Mouse (Mus musculus) midbrain, embryonic 11.5 days (tissue): ENCODE results near the gene Syce1. TPM values are rescaled to one million over a fixed set of nuclear protein-coding genes. Genes with fewer than 3 reads are reported as not detected.

Experiments used
- ATAC-seq: fragments of 200-750 bp; cut with Nextera tagmentation; 2 replicates; pipeline ENCODE4 v1.8.0; 2017; ENCODE audit warnings: moderate TSS enrichment, moderate library complexity; ENCODE audit not compliant: low FRiP score
- DNase-seq: peaks from one replicate; pipeline ENCODE4 v3.0.0; 2015; ENCODE audit warnings: low spot score; ENCODE audit errors: missing footprints
- H3K27ac ChIP-seq: fragments of 300-500 bp; sonication (generic); 2 replicates; pipeline ENCODE4 v1.5.1; 2014; ENCODE audit warnings: low read depth, low read length
- H3K27me3 ChIP-seq: fragments of 300-500 bp; sonication (generic); 2 replicates; pipeline ENCODE4 v1.6.1; 2014; ENCODE audit warnings: mild to moderate bottlenecking, low read length, moderate library complexity, mixed read lengths; ENCODE audit not compliant: control insufficient read depth, insufficient read depth
- H3K36me3 ChIP-seq: fragments of 300-500 bp; sonication (generic); 2 replicates; pipeline ENCODE4 v1.6.1; 2014; ENCODE audit warnings: mild to moderate bottlenecking, low read length, moderate library complexity, mixed read lengths; ENCODE audit not compliant: control insufficient read depth, insufficient read depth
- H3K4me1 ChIP-seq: fragments of 300-500 bp; sonication (generic); 2 replicates; pipeline ENCODE4 v1.6.1; 2014; ENCODE audit warnings: low read length; ENCODE audit not compliant: control insufficient read depth, insufficient read depth
- H3K4me2 ChIP-seq: fragments of 300-500 bp; sonication (generic); 2 replicates; pipeline ENCODE4 v1.6.1; 2014; ENCODE audit warnings: mild to moderate bottlenecking, moderate library complexity
- H3K4me3 ChIP-seq: fragments of 300-500 bp; sonication (generic); 2 replicates; pipeline ENCODE4 v1.5.1; 2014; ENCODE audit warnings: low read depth, low read length
- H3K9ac ChIP-seq: fragments of 300-500 bp; sonication (generic); 2 replicates; pipeline ENCODE4 v1.6.1; 2014; ENCODE audit warnings: low read length
- H3K9me3 ChIP-seq: fragments of 300-500 bp; sonication (generic); 2 replicates; pipeline ENCODE4 v1.6.1; 2016; ENCODE audit warnings: low read length; ENCODE audit not compliant: control insufficient read depth
- WGBS: fragments of 180-500 bp; shearing (Covaris S2); extraction: QIAGEN DNeasy Blood & Tissue Kit; methylation state at CpG from one replicate; pipeline ENCODE4 v1.1.7; 2014; 5-methylcytosine and 5-hydroxymethylcytosine counted together
- polyA plus RNA-seq: library from polyadenylated mRNA; unstranded; fragments of >200 nt; fragmentation: Nextera tagmentation; extraction: Ambion mirVana; gene quantifications from 2 replicates; pipeline ENCODE4 v1.2.1, GENCODE M21; 2014

The Syce1 gene
- 0.12 TPM in 1 of 2 replicates, not detected in the other for polyA plus RNA-seq

DNA sequence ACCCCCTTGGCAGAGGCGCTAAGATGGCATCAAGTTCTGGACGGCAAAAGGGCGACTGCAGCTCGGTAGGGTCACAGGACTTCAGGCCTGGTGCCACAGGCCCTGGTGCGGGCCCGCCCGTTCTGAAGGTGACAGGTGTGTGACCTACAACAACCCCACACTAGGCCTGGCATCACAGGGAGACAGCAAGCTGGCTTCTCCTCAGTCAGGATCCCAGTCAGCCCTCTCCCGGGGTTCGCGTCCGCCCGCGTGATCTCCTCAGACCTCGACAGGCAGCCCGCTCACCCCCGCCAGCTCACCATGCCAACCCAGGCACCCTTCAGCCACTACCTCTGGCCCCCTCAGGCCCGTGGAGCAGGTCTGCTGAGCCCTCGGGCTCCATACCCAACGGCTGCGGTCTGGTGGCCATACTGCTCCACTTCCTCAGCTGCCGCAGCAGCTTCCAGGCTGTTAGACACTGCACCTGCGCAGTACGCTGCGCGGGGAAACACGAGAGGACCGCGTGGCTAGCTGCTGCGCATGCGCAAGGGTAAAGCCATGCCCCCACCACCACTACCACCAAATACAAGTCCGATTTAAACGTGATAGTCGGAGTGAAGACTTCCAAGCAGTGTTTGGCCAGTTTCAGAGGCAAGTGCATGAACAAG lies at the start of gene Syce1:
Syce1 (minus strand) TSS at position 447 of the 647 bp plus-strand sequence.
- no peak within 1 kb of the TSS for H3K4me2 ChIP-seq
- no peaks in the 10 kb centered on the region for H3K36me3 ChIP-seq
- no peaks in the 10 kb centered on the region for H3K9me3 ChIP-seq
- ATAC-seq, result 0 out of 2 replicates have a peak, but pooled peaks have one; percentile 33
- no peaks in the 10 kb centered on the region for H3K27me3 ChIP-seq
- peak; percentile 53 for DNase-seq
- H3K9ac ChIP-seq, result no peak within 1 kb of the TSS
- no peak within 1 kb of the TSS for H3K27ac ChIP-seq
- H3K4me3 ChIP-seq, result no peak within 1 kb of the TSS
- 87% methylated on average over 33 of the region's 33 CpGs for whole genome bisulfite sequencing
- H3K4me1 ChIP-seq, result no peaks in the 10 kb centered on the region

DNA sequence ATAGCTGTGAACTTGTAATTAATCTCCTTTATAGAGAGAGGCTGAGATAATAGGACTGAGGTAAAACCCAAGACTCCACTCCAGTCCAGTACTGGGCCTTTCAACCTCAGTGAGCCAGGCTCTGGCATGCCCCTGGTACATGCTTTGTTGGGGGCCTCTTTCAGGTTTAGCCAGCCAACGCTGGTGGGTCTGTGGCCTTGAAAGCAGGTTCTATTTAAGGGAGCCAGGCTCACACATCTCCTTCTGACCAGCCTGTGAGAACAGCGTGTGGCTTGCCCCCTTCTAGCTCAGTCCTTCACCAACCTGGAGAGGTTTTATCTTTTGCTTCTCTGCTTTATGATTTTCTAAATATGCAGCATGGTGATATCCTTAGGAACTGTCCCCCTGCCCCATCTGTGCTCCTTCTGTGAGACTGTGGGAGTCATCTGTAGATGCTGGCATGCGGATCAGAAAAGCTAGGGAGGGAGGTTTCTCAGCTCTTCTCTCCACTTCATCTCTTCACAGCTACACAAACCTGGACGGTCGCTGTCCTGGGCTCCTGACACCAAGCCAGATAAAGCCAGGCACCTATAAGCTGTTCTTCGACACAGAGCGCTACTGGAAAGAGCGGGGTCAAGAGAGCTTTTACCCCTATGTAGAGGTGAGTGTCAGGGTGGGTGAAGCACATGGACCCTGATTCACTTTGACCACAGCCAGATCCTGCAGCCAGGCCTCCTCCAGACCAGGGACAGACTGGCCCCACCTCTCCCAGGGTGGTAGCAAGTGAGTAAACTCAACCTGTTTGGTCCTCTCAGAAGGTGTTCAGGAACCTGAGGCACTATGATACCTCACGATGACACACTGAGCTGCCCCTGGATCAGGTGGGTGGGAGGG lies 48.8 kb upstream of the Syce1 start:
- no peak overlapping the region for H3K9ac ChIP-seq
- no peak overlapping the region for H3K4me3 ChIP-seq
- no peaks in the 10 kb centered on the region for H3K36me3 ChIP-seq
- WGBS, result 84% methylated on average over 9 of the region's 9 CpGs
- H3K4me1 ChIP-seq, result no peaks in the 10 kb centered on the region
- no peaks in the 10 kb centered on the region for H3K27me3 ChIP-seq
- H3K27ac ChIP-seq, result no peak overlapping the region
- H3K4me2 ChIP-seq, result no peak overlapping the region
- H3K9me3 ChIP-seq, result no peaks in the 10 kb centered on the region
- DNase-seq (no peak), ATAC-seq (no peak)

DNA sequence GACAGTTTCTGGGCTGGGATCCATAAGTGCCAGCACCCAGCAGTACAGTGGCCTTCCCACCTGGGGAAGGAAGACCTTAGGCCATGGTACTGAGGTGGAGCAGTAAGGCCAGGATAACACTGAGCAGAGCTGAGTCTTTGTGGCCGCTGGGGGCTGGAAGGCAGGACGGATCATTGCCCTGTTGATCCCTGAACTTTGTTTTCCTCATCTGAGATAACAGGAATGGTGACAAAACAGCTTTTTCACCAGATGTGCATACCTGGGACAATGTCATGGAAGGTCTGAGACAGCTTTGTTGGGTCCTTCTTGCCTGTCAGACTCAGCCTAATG lies 48.1 kb upstream of the Syce1 start:
- Histone ChIP-seq H3K4me3 (no peak overlapping the region), H3K4me2 (no peak overlapping the region), H3K27me3 (no peaks in the 10 kb centered on the region), H3K27ac (no peak overlapping the region), H3K4me1 (no peaks in the 10 kb centered on the region), H3K36me3 (no peaks in the 10 kb centered on the region), H3K9ac (no peak overlapping the region), H3K9me3 (no peaks in the 10 kb centered on the region)
- whole genome bisulfite sequencing, result 73% methylated on average over 2 of the region's 2 CpGs
- DNase-seq, result no peak
- ATAC-seq, result no peak

DNA sequence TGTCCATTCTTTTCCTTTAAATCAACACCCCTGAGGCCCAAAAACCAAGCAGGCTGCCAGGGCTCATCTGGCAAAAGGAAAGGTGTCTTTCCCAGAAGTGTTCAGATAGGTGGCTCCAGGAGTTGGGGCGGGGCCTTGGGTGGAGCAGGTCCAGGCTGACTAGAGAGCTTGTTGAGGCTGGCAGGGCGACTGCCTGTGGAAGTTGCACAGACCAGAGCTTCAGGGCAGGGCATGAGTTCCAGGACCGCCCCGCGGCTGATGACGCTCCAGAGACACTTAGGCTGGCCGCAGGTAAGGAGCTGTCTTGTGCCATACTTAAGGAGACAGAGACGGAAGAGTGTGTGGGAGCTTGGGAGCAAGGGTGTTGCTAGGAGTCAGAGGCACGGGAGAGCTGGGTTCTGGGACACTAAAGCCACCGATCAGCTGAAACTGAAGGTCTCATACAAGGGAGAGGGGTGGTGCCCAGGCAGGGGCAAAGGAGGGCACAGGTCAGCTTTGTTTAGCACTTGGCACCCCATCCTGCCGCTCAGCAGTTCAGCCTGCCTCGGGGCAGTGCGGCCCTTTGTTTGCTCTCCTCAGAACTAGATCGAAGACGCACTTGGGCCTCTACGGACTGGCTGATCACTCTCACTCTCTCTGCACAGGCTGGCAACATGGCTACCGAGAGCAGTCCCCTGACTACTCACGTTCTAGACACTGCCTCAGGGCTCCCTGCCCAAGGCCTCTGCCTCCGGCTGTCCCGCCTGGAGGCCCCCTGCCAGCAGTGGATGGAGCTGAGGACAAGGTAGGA lies 47.5 kb upstream of the Syce1 start, which contains the start of gene Urah:
Urah (plus strand) TSS at position 51 of the 790 bp plus-strand sequence.
- WGBS, result 43% methylated on average over 20 of the region's 20 CpGs
- no peak for ATAC-seq

DNA sequence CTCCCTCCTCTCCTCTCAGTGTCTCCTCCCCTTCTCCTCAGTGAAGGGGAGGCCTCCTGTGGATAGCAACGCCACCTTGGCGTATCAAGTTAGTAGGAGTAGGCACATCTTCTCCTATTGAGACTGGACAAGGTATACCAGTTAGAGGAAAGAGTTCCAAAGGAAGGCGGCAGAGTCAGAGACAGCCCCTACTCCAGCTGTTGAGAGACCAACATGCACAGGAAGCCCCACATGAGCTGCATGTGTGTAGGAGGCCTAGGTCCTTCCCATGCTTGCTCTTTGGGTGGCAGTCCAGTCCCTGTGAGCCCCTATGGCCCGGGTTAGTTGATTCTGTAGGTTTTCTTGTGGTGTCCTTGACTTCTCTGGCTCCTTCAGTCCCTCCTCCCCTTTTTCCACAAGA lies 45.7 kb upstream of the Syce1 start:
- Histone ChIP-seq H3K27me3 (no peaks in the 10 kb centered on the region), H3K27ac (no peak overlapping the region), H3K4me2 (no peak overlapping the region), H3K9me3 (no peaks in the 10 kb centered on the region), H3K4me1 (no peaks in the 10 kb centered on the region), H3K9ac (no peak overlapping the region), H3K4me3 (no peak overlapping the region), H3K36me3 (no peaks in the 10 kb centered on the region)
- 74% methylated on average over 4 of the region's 4 CpGs for WGBS
- no peak for ATAC-seq
- peak; percentile 47 for DNase-seq

More for the DNA sequence above, 47.5 kb upstream of the Syce1 start, which contains the start of gene Urah:
- no peak for DNase-seq
- H3K27me3 ChIP-seq, result no peaks in the 10 kb centered on the region
- H3K4me2 ChIP-seq, result no peak within 1 kb of the TSS
- no peaks in the 10 kb centered on the region for H3K9me3 ChIP-seq
- no peaks in the 10 kb centered on the region for H3K4me1 ChIP-seq
- H3K27ac ChIP-seq, result no peak within 1 kb of the TSS
- no peaks in the 10 kb centered on the region for H3K36me3 ChIP-seq
- H3K4me3 ChIP-seq, result no peak within 1 kb of the TSS
- H3K9ac ChIP-seq, result no peak within 1 kb of the TSS

DNA sequence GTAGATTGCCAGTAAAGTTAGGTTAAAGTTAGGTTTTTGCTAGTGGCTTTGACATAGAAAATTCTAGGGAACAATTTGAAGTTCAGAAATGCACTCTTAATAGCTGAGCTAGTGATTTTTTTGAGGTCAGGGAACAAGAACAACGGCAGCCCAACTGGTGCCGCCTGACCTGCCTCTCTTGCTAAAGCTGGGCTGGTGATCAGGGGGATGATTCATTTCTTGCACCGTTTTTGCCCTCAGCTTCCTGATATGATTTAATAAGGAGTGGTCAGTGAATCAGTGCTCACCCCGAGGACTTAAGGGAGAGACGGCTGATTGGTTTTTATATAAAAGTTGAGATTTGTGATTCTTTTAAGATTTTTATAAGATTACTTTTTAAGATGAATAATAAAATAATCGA lies 43.8 kb upstream of the Syce1 start:
- DNase-seq (peak; percentile 8), ATAC-seq (no peak)
- H3K9ac ChIP-seq, result no peak overlapping the region
- no peaks in the 10 kb centered on the region for H3K36me3 ChIP-seq
- WGBS, result 74% methylated on average over 6 of the region's 6 CpGs
- H3K27me3 ChIP-seq, result no peaks in the 10 kb centered on the region
- H3K4me3 ChIP-seq, result no peak overlapping the region
- H3K27ac ChIP-seq, result no peak overlapping the region
- H3K4me1 ChIP-seq, result no peaks in the 10 kb centered on the region
- no peaks in the 10 kb centered on the region for H3K9me3 ChIP-seq
- no peak overlapping the region for H3K4me2 ChIP-seq

DNA sequence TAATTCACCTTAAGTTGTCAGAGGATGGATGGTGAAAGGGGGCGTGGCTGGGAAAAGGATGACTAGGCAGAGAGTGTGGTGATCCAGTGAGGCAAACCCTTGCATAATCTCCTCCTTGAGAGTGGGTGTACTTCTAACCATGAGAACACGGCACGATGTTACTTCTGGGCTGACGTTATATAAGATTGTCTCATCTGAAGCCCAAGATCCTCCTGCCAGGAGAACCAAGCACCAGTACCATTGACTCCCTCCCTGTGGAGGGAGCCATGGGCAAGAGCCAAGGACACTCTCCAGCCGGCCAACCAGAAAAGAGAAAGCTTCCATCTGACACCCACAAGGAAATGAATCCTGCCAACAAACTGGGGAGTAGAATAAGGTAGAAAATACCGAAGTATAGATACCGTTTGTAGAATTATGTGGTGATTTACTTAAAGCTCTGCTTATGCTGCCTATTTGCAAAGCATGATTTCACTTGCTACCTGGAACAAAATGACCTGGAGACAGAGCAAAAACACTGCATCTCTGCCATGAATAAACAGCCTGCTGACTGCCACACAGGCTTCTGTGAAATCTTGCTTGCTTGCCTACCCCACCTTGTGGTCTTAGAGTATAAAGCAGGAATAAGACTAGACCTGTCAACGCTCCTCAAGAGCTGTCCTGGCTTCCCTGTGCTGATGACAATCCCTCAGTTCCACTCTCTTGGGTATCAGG lies 40.7 kb upstream of the Syce1 start:
- H3K4me3 ChIP-seq, result no peak overlapping the region
- H3K27me3 ChIP-seq, result no peaks in the 10 kb centered on the region
- no peaks in the 10 kb centered on the region for H3K4me1 ChIP-seq
- no peaks in the 10 kb centered on the region for H3K36me3 ChIP-seq
- H3K9ac ChIP-seq, result no peak overlapping the region
- H3K27ac ChIP-seq, result no peak overlapping the region
- WGBS, result 40% methylated on average over 8 of the region's 8 CpGs
- no peak overlapping the region for H3K4me2 ChIP-seq
- no peaks in the 10 kb centered on the region for H3K9me3 ChIP-seq
- DNase-seq (peak; percentile 80), ATAC-seq (no peak)

DNA sequence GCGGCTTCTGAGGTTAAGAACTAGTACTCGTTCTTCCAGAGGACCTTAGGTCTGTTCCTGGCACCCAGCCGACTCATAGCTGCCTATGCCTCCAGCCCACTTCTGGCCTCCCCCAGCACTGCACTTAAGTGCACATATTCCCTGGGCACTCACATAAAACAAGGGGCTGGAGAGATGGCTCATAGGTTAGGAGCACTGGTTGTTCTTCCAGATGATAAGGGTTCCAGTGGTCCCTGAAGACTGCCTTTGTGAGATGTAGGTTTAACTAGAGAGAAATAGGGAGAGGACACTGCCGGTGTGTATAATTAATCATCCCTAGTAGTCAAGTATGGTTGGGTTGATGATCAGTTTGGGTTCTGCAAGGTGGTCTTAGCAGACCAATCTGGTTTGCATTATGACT lies 35.1 kb upstream of the Syce1 start:
- Histone ChIP-seq H3K4me3 (no peak overlapping the region), H3K4me1 (no peaks in the 10 kb centered on the region), H3K4me2 (no peak overlapping the region), H3K27me3 (no peaks in the 10 kb centered on the region), H3K36me3 (no peaks in the 10 kb centered on the region), H3K27ac (no peak overlapping the region), H3K9ac (no peak overlapping the region), H3K9me3 (no peaks in the 10 kb centered on the region)
- 93% methylated on average over 4 of the region's 4 CpGs for WGBS
- DNase-seq, result peak; percentile 77
- no peak for ATAC-seq
